Mouse (Mus musculus): ENCODE data around the gene Ncam1.

Gene Ncam1

GRCm38 (mm10) chr9:49751466-49751865, 47.3 kb downstream of the Ncam1 start:
- no peak for DNase-seq (ENCODE audit: low spot score)

DNA sequence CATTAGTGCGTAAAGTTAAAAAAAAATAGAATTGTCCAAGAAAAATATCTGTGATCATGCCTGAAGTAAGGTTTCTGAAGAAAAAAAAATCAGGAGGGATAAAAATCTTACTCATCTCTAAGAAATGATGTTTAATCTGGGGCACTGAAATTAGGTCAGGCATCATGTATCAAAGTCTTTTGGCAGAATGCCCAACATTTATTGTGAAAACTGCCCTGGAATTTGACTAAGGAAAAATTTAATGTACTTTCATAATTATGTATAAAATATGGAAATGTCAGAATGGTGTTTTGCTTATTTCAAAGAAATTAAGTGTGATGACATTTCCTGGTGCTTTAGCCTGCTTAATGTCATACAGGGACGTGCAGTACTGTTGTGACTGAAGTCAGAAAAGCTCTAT, 52.5 kb downstream of the Ncam1 start:
- no peak for DNase-seq (ENCODE audit: low spot score)

- no peak for DNase-seq (ENCODE audit: low spot score)
These were observed 53.0 kb downstream of the Ncam1 start for GRCm38 (mm10) chr9:49745696-49746095.

DNA sequence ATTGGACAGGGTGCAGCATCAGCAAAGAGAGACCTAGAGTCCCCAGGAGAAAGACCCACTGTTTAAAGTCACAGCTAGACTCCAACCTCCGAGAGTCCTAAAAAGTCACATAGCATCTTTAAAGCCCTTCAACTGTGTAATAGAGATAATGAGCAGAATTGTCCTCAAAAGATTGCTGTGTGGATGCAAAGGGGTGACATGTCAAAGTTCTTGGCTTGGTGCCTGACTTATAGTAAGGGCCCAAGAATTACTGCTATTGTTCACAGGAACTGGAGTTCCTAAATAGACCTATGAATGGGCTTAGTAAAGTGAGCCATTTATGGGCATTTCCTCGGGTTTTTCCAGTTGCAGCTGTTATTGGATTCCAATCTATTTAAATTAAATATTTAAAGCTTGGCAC, 54.4 kb downstream of the Ncam1 start:
- DNase-seq (ENCODE audit: low spot score) = no peak

GRCm38 (mm10) chr9:49739935-49740334, 58.8 kb downstream of the Ncam1 start:
- DNase-seq (ENCODE audit: low spot score) = no peak

DNA sequence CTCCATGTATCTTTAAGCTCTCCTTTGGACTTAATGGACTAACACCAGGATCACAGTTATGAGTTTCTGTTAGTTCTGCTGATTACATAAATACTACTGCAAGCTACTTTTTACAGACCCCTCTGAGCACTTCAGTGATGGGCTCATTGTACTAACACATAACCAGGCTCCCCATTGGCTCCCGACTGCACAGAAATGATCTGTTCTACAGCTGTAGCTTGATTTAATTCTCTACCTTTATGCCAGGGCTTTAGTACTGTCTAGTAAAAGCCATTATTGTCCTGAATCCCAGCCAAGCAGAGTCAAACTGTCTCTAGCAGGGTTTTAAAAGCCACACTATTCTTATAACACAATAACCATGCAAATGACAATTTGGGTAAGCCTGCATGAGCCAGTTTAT, 60.2 kb downstream of the Ncam1 start:
- no peak for DNase-seq (ENCODE audit: low spot score)

- no peak for DNase-seq (ENCODE audit: low spot score)
These were observed 61.6 kb downstream of the Ncam1 start for GRCm38 (mm10) chr9:49737166-49737565.

DNA sequence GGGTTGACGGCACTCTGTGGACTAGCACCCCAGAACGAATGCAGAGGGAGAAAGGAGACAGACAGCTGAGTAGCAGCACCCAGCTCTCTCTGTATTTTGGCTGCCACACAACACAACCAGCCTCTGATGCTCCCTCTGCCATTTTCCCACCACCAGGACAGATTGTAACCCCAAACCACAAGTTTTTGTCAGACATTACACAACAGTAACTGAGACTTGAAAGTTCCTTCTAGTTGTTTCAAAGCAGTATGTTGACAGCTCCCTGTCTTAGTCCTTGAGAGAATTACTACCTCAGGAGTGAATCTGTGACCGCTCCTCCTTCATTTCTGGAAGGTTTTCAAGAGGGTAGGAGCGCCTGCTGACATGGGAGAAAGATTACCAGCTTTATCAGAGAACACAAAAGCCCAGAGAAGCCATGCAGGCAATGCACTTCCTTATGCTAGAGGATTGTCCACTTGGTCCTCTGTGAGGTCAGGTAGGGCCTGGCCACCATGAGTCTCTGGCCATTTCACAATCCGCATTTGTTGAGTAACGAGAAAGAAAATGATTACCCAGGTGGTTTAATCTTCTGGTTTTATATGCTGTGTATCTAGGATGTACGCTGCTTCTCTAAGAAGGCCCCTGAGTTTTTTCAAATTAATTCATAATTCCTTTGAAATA, 64.2 kb downstream of the Ncam1 start:
- DNase-seq (ENCODE audit: low spot score) = no peak

DNA sequence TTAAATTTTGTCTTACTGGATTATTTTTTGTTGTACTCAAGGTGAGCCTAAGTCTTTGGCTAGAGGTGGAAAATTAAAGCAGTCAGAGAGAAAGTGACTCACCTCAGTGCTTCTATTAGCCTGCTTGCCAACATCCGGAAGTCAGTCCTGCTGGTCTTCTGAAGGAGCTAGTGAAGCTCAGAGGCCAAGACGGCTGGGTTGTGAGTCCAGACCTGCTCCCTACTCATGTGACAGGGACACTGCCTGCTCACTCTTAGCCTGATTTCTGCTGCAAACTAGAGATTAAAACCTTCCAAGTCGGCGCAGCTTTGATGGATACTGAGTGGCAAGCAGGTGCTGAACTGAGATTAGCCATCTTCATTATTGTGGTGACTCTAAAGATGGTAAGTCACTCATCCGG, 65.0 kb downstream of the Ncam1 start:
- no peak for DNase-seq (ENCODE audit: low spot score)

GRCm38 (mm10) chr9:49729479-49729878, 69.2 kb downstream of the Ncam1 start:
- no peak for DNase-seq (ENCODE audit: low spot score)

- DNase-seq (ENCODE audit: low spot score) = peak; percentile 40
These were observed 70.5 kb downstream of the Ncam1 start for GRCm38 (mm10) chr9:49728211-49728610.

DNA sequence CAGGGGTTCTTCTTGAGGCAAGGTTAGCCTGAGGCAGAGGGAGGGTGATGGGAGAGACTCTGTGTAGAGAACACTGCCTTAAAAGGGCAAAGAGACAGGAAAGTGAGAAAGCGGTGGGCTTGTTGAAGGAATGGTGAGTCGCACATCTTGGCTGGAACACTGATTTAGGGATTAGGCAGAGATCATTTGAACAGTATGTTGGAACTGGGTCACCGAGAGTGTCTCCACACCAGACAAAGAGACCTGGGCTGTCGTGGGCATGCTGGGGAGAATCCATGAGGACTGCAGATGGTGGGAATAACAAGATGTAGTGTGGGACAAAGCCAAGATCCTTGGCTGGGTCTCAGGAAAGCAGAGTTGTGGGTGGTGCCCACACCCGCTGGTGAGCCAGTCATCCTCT, 76.0 kb downstream of the Ncam1 start:
- peak; percentile 68 for DNase-seq (ENCODE audit: low spot score)

DNA sequence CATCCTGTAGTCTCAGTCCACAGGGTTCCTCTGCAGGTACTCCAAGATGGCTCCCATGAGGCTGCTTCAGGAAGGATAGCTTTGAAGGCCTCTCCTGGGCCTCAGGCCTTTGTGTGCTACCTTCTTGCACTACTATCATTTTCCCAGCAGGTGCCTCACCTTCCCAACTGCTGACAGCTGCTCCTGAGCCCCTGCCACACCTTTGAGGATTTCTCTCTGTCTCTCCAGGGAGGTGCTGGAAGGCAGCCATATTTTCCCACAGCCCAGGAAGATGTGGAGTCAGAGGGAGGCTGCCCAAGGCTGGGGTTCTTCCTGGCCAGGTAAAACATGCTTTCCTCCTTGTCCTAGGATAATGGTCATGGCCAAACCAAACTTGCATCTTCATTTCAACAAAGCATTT, 83.6 kb downstream of the Ncam1 start:
- no peak for DNase-seq (ENCODE audit: low spot score)

DNA sequence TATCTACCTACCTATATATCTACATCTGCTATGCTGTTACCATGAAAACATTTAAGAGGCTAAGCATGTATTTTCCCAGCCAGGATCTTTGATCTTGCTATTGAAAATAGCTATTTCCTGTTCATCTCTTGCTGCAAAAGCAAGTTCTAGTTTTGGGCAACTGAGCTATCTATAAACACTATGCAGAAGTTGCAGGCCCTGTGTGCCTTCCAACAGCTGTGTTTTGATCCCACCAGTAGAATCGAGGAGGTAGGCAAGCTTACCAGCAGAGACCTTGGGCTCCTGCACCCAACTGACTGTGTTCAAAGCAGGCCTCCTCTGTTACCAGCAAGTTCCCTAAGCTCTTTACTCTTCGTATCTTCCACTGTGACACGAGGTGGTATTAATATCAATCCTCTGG, 84.6 kb downstream of the Ncam1 start:
- no peak for DNase-seq (ENCODE audit: low spot score)

DNA sequence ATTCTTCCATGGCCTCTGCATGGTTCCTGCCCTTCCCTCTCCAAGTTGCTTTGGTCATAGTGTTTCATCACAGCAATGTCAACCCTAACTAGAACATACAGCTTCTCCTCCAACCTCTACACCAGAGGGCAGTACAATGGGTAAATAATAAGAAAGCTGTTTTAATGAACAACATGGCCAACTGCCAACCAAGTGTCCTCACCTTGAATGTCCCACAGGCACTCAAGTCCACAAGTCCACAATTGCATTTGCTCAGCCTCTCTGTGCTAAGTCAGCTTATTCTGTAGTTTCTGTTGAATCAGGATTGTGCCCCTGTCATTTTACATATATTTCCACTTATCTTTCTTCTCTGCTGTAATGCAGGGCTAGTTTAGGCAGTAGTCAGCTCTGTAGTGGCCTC, 91.1 kb downstream of the Ncam1 start:
- DNase-seq (ENCODE audit: low spot score) = no peak

GRCm38 (mm10) chr9:49704196-49704967, 94.3 kb downstream of the Ncam1 start:
- no peak for DNase-seq (ENCODE audit: low spot score)

- DNase-seq (ENCODE audit: low spot score) = no peak
These were observed 103.4 kb downstream of the Ncam1 start for GRCm38 (mm10) chr9:49695371-49695770.

DNA sequence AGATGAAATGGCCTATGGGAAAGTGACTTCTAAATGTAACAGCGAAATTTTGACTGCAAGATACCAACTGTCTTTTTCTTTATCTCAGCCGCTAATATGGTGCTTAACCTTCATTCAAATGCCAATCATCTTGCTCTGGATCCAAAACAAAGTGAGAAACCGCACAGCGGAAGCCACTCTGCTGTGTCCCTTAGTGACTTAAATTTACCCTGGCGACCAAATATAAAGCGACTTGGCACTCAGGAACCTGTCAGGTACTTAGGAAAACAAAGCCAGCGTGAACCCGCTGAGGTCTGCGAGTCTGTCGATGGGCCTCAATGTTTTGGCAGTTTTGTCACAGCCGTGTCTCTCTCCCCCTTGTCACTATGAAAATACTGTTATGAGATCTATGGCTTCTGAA, 105.9 kb downstream of the Ncam1 start:
- no peak for DNase-seq (ENCODE audit: low spot score)

GRCm38 (mm10) chr9:49691344-49691743, 107.4 kb downstream of the Ncam1 start:
- DNase-seq (ENCODE audit: low spot score) = no peak

DNA sequence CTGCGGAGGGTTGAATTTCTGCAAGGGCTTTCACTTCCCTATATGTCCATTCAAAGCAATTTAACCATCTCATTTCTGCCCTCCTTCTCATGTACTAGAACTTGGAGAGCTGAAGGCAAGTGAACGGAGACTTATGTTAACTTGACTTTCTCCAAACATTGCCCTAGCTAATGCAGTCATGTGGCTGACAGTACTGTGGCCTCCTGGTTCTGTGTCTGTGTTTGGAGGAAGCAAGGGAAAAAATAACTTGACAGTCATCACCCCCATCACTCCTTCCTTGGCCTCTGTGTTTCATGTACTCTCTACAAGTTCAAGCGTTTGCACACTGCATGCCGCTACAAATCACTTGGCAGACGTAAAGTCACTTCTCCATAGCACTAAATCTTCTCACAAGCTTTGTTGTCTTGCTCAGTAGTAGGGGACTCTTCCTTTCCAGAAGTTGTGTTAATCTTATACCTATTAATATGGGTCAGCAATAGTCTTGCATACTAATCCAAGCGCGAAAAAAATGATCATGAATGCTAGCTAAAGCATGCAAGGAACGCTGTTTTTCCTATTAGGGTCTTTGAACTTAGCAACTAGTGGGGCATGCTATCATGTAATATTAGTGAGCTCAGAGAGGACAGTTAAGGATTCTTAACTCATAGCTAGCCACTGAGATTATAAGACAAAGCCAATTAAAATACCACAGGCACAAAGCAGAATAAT, 115.0 kb downstream of the Ncam1 start:
- no peak for DNase-seq (ENCODE audit: low spot score)

DNA sequence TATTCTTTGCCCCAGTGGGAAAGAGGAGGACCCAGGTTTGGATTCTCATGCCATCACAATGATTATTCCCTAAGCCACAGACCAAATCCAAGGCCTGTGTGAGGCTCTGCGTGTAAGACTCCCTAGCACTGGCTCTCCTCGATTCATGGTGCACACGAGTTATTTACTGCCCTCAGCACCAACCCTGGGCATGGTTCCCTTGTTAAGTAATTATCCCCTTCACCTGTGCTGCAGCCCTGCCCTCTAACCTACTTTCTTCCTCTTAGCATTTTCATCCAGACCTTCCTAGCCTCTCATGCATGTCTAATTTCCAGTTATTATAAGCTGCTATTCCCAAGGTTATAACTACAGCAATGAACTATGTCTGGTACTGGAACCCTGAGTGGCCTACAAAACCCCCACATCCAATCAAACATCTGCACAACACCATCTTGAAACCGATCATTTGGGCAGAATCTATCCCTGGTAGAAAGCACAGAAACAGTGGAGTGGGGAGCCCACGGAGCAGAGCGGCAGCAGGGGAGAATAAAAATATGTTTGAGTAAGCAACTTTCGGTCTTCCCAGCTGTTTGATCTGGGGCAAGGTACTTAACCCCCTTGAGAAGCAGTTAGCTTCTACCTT, 116.8 kb downstream of the Ncam1 start:
- DNase-seq (ENCODE audit: low spot score) = no peak

DNA sequence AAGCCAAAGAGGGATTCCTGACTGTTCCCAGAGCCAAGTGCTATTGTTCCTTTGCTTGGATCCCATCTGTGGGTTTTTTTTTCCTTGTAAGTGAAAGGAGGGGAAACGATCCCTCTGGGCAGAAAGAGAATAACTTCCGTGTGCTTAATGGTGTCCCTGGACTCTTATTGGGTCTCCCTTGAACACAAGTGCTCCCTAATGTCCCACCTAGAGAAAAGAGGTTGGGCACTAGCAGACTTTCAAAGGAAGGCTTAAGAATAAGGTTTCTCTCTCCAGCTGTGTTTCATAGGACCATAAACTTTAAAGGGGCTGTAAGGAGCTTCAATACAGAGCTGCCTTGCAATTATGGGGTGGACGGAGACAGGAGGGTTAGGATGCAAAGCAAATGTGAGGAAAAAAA, 119.5 kb downstream of the Ncam1 start:
- no peak for DNase-seq (ENCODE audit: low spot score)

Data from left cerebral cortex, adult 11 months (tissue).